Mouse (Mus musculus): ENCODE measurements at regions not wholly inside any gene's neighbourhood (a gene's known extent, or its start where the extent isn't known, plus 50 kb on each side); places are given as distances from the start of the nearest gene placed in this dataset.

DNA sequence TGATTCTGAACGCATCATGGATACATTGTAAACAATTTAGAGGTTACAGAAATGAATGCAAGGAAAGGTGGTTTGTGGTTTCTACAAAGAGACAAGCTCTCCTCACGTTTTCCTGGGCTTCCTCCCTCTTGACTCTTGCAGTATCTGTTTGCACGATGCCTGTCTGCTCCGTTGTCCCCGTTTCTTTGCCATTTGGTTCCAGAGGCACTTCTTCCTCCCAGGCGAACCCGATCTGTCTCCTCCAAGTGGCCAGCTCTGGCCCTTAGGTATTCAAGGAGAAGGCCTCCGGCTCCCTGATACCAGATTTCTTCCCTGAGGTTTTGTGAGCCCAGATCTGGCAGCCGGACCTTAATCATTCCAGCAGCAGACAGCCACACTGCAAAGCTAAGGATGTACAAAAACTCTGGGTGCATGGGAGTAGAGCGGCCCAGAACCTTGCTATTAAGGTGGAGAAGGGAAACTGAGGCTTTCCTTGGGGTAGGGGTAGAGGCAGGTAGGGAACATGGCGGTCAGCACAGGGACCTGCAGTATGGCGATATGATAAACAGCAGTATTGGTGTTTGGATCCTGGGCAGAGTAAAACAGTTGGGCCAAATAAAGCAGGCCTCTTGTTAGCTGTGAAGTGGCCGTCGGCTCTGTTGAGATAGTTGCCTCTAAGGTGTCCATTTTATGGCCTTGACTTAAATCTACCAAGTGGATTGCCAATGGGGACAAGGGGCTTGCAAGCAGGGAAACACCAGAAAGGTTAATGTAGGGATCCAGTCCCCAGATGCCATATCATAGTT, 76.0 kb upstream of the Wnt7b start:
- no peak for ATAC-seq (replicated peaks; ENCODE audit: low FRiP score, poor library complexity, severe bottlenecking)

DNA sequence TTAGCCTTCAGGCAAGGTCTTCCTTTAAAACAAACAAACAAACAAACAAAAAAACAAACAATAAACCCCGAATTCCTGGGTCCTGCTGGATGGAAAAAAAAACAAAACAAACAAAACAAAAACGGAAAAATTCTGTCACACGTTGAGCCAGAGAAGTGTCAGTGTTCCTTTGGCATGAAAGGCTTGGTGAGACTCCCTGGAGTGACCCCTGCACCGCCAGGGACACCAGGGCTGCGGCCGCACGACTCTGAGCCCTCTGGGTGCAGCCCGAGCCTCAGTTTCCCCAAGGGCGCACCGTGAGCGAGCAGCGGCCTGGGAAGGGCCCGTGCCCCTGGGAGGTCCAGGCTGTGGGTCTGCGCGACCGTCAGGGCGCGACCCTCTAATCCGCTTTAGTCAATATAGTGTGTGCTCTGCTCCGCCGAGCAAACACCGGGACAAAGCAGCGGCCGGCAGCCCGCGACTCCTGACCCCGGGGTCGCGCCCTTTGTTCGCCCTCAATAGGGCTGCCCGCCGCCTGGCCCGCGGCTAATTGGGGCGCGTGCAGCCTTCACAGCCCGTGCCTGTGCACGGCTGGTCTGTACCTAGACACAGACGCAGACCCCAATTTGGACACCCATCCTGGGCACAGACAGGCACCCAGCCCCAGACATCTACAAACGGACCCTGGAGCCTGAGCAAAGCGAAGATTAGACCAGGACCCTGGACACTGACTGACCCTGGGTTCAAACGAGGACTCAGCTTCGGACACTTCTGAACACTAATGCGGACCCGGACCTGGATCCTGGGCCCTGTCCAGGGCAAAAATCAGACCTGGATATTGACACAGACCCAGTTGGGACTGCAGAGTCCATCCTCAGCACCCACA, 74.0 kb upstream of the Ppara start:
- no peak for ATAC-seq (replicated peaks; ENCODE audit: low FRiP score, poor library complexity, severe bottlenecking)

GRCm38 (mm10) chr15:85661393-85661690, 73.4 kb upstream of the Ppara start:
- no peak for ATAC-seq (replicated peaks; ENCODE audit: low FRiP score, poor library complexity, severe bottlenecking)

DNA sequence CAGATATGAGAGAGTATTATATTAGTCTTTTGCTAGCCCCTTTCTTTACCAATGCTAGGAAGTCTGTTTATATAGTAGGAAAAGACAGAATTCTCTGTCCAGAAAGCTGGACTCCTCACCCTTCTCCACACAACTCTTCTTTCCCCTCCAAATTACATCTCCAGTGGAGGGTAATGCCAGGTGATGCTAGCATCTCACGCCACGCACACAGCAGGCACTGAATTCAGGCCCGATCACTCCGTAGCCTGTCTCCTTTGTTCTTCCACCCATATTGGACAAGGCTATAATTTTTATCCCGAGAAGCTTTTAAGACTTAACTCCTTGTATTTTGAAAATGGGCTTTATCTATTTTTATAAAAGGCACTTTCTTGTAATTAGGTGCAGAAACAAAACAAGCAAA, 73.0 kb upstream of the Ppara start:
- no peak for ATAC-seq (replicated peaks; ENCODE audit: low FRiP score, poor library complexity, severe bottlenecking)

GRCm38 (mm10) chr15:85662271-85662670, 72.5 kb upstream of the Ppara start:
- no peak for ATAC-seq (replicated peaks; ENCODE audit: low FRiP score, poor library complexity, severe bottlenecking)

DNA sequence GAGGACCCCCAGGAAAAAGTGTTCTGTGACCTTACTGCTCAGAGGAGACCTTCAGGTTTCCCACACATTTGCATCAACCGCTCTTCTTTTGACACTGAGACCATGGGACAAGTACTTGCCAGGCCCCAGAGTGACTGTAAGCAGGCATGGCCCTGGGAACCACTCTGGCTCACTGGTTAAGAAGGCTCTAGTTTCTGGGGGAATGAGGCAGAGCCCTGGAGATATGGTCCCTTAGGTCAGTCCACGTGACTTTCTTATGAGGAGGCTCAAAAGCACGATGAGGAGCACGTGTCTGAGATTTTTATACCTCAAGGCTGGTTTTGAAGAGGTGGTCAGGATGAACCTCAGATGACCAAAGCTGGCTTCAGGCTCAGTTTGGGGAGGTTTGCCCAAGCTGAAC, 72.1 kb upstream of the Ppara start:
- no peak for ATAC-seq (replicated peaks; ENCODE audit: low FRiP score, poor library complexity, severe bottlenecking)

- ATAC-seq (replicated peaks; ENCODE audit: low FRiP score, poor library complexity, severe bottlenecking) = no peak
Measured at GRCm38 (mm10) chr15:85663757-85664431, 70.9 kb upstream of the Ppara start.

- ATAC-seq (replicated peaks; ENCODE audit: low FRiP score, poor library complexity, severe bottlenecking) = no peak
Measured at GRCm38 (mm10) chr15:85664432-85664828, 70.4 kb upstream of the Ppara start.

DNA sequence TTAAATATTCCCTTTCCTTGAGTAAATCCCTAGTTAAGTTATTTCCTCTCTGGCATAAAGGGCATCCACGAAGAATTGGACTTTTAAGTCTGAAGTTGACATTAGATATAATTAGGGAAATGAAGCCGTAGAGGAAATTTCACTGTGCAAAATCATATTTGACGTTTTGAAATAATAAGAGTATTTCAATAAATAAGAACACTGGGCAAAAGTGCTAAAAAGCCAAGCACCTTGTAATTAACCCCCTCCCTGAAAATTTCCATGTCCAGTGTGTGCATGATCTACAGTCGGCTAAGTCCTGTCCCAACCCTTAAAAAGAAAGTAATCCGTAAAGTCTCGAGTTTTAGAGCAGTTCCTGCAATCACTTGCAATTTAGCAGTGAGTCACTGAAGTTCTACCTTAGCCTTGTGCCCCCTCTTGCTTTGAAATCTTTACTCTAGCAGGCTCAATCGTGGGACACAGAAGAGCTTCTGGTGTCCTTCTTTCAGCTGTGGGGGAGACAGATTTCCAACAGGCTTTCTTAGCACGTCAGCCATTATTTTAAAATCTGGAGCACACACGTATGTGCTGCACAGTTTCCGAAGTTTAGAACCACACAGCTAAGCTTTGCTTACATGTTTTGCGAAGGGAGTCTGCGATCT, 69.5 kb upstream of the Ppara start:
- ATAC-seq (replicated peaks; ENCODE audit: low FRiP score, poor library complexity, severe bottlenecking) = no peak

DNA sequence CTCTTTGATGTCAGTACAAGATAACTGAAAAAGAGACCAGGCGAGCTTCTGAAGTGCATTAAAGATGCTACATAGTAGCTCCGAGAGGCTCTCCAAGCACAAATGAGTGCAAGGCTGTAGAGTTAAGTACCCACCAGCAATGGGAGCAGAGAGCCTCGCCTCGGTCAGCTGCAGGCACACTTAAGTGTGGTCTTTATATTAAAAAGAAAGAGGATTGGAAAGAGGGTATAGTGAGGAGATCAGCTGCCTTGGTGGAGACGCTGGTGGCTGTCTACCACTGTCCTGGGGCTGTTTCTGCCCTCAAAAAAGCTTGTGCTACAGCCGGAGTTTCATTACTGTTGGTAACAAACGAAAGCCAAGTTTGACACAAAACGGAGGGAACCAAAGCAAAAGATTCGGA, 68.3 kb upstream of the Ppara start:
- no peak for ATAC-seq (replicated peaks; ENCODE audit: low FRiP score, poor library complexity, severe bottlenecking)

- ATAC-seq (replicated peaks; ENCODE audit: low FRiP score, poor library complexity, severe bottlenecking) = no peak; the same call in 1 of the 2 replicates
Measured at GRCm38 (mm10) chr15:85667381-85667791, 67.4 kb upstream of the Ppara start.

GRCm38 (mm10) chr15:85667906-85668590, 66.7 kb upstream of the Ppara start:
- no peak for ATAC-seq (replicated peaks; ENCODE audit: low FRiP score, poor library complexity, severe bottlenecking)

DNA sequence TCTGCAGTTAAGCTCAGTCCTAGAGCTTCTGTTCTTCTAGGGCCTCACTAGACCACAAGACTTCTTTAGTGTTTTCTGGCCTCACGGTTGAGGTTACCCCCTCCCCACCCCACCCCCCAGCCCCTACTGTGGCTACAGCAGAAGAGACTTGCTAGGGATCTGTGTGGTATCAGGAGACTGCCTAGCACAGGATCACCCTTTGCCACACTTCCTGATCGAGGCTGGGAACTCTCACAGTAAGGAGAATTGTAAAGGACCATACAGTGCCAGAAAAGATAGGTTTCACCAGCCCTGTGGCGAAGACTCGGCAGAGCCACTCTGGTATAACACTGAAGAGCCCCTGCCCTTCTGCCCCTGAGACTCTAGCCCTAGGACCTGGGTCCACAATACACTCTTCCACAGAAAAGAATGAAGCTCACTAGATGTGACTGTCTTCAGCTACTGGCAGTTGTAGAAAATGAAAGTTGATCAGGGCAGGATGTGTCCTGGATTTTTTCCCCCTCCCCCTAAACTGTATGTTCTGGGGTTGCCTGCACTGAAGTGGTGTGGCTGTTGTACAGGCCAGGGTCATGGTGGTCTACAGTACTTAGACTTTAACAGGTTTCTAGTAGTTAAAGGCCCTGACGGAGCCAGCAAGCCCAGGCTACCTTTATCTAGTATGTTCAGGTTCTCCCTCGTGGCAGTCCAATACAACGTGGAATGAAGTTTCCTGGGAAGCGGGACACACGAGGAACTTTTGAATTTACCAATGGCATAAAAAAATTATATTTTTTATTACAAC, 65.7 kb upstream of the Ppara start:
- 0 out of 2 replicates have a peak, but pooled peaks have one; percentile 9 for ATAC-seq (replicated peaks; ENCODE audit: low FRiP score, poor library complexity, severe bottlenecking)

- 0 out of 2 replicates have a peak, but pooled peaks have one; percentile 35 for ATAC-seq (replicated peaks; ENCODE audit: low FRiP score, poor library complexity, severe bottlenecking)
Measured at GRCm38 (mm10) chr15:85669652-85670175, 65.1 kb upstream of the Ppara start.

- ATAC-seq (replicated peaks; ENCODE audit: low FRiP score, poor library complexity, severe bottlenecking) = peak; percentile 35; the same call in 1 of the 2 replicates
Measured at GRCm38 (mm10) chr15:85670176-85670788, 64.5 kb upstream of the Ppara start.

DNA sequence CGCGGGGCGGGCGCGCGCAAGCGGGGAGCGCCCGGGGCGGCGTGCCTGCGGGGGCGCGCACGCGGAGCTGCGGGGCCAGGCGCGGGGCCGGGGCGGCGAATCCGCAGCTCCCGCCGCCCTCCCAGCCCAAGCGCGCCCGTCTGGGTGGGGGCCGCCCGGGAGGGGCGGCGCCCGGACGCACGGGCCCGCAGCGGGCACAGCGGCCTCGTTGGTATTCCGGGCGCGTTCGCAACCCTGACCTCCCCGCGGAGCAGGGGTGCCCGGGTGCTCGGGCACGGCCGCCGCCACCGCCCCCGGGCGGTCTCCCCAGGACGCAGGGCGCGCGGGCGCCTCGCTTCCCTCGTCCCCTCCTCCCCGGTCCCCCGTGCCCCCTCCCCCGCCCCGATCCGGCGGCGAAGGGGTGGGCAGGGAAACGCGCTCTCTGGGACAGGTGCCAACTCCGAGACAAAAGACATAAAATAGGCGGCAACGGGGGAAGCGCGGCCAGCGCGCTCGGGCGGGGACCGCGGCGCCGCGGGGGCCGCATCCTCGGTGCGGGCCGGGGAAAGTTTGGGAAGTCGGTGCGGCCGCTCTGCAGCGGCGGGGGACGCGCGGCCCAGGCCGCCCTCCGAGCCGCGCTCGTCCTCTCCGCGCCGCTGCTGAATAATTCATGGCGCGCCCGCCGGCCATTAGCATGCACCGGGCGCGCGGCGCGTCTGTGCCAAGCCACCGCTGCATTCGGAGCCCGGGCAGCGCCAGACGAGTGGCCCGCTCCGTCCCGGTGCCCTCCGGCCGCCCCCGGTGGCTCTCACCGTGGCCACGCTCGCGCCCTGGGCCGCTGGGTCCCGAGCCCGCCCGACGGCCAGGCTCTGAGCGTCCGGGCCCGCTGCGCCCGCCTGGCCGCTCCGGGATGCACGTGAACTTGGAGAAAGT, 63.7 kb upstream of the Ppara start:
- no peak for ATAC-seq (replicated peaks; ENCODE audit: low FRiP score, poor library complexity, severe bottlenecking)

DNA sequence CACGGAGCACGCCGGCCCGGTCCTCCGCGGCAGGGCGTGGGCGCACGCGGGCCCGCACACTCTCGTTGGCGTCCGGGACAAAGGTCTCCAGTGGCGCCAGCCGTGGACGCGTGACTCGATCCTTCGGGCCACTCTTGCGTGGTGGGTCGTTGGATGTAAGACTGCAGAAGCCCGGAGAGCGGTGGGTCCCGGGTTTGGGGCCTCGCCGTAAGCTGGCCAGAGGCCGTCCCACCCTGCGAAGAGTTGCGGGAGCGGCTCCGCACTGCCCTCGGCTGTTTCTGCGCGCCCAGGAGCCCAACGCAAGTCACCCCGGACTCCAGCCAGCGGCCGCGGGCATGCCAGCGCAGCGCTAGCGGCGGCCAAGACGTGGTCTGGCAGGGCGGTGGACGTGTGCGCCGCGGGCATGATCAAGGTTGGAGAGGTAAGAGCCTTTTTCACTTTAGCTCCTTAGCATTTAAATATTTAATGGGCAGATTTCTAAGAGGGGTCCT, 63.0 kb upstream of the Ppara start:
- peak; percentile 45; the same call in 1 of the 2 replicates for ATAC-seq (replicated peaks; ENCODE audit: low FRiP score, poor library complexity, severe bottlenecking)
